Mouse (Mus musculus): ENCODE results near the gene Ablim2. TPM values are rescaled to one million over a fixed set of nuclear protein-coding genes. Genes with fewer than 3 reads are reported as not detected.

Gene Ablim2
- total RNA-seq, 2 experiments from 2014 or later = 40.7 to 42.5 TPM

GRCm38 (mm10) chr5:35725840-35726239 lies 31.8 kb upstream of the Ablim2 start:
- peak overlapping the region; percentile 69; the same call in 1 of the 2 replicates for H3K4me3 ChIP-seq
- TF ChIP-seq CTCF (IDR thresholded peaks at IDR 0.05) = no peak
- no peak for DNase-seq
- H3K27ac ChIP-seq = no peak overlapping the region
- intact Hi-C loops (cut with DNase I) = no loop called here

- Histone ChIP-seq H3K4me3 (peak overlapping the region; percentile 69), H3K27ac (peak overlapping the region; percentile 80)
- no peak for DNase-seq
- peak; percentile 48 for TF ChIP-seq CTCF (IDR thresholded peaks at IDR 0.05)
- intact Hi-C loops (cut with DNase I) = no loop called here
Measured at GRCm38 (mm10) chr5:35727447-35727846, 30.2 kb upstream of the Ablim2 start.

- intact Hi-C loops (cut with DNase I) = no loop called here
- Histone ChIP-seq H3K4me3 (peak overlapping the region; percentile 69), H3K27ac (peak overlapping the region; percentile 80)
- no peak for TF ChIP-seq CTCF (IDR thresholded peaks at IDR 0.05)
- DNase-seq = no peak
Measured at GRCm38 (mm10) chr5:35728344-35728956, 29.2 kb upstream of the Ablim2 start.

GRCm38 (mm10) chr5:35728957-35729460 lies 28.7 kb upstream of the Ablim2 start:
- DNase-seq = peak; percentile 68
- intact Hi-C loops (cut with DNase I) = no loop called here
- no peak for TF ChIP-seq CTCF (IDR thresholded peaks at IDR 0.05)
- Histone ChIP-seq H3K4me3 (peak overlapping the region; percentile 69), H3K27ac (peak overlapping the region; percentile 80)

GRCm38 (mm10) chr5:35729844-35730243 lies 27.8 kb upstream of the Ablim2 start:
- Histone ChIP-seq H3K4me3 (no peak overlapping the region), H3K27ac (peak overlapping the region; percentile 80)
- peak; percentile 53 for DNase-seq
- intact Hi-C loops (cut with DNase I) = no loop called here
- no peak for TF ChIP-seq CTCF (IDR thresholded peaks at IDR 0.05)

- no peak overlapping the region for H3K4me3 ChIP-seq
- intact Hi-C loops (cut with DNase I) = no loop called here
- no peak for TF ChIP-seq CTCF (IDR thresholded peaks at IDR 0.05)
- H3K27ac ChIP-seq = peak overlapping the region; percentile 69
- no peak for DNase-seq
Measured at GRCm38 (mm10) chr5:35730552-35730951, 27.1 kb upstream of the Ablim2 start.

- H3K4me3 ChIP-seq = no peak overlapping the region
- no peak for DNase-seq
- intact Hi-C loops (cut with DNase I) = no loop called here
- peak overlapping the region; percentile 69 for H3K27ac ChIP-seq
- no peak for TF ChIP-seq CTCF (IDR thresholded peaks at IDR 0.05)
Measured at GRCm38 (mm10) chr5:35731006-35731405, 26.7 kb upstream of the Ablim2 start.

GRCm38 (mm10) chr5:35733523-35733922 lies 24.2 kb upstream of the Ablim2 start:
- no peak for TF ChIP-seq CTCF (IDR thresholded peaks at IDR 0.05)
- no peak overlapping the region for H3K27ac ChIP-seq
- intact Hi-C loops (cut with DNase I) = no loop called here

GRCm38 (mm10) chr5:35737231-35737901 lies 20.3 kb upstream of the Ablim2 start:
- Histone ChIP-seq H3K27ac (no peak overlapping the region), H3K4me3 (no peak overlapping the region)
- intact Hi-C loops (cut with DNase I) = no loop called here
- TF ChIP-seq CTCF (IDR thresholded peaks at IDR 0.05) = no peak
- DNase-seq = peak; percentile 68

More at GRCm38 (mm10) chr5:35733523-35733922, 24.2 kb upstream of the Ablim2 start:
- H3K4me3 ChIP-seq = no peak overlapping the region
- DNase-seq = no peak

- TF ChIP-seq CTCF (IDR thresholded peaks at IDR 0.05) = no peak
- no peak for DNase-seq
- intact Hi-C loops (cut with DNase I) = no loop called here
- H3K4me3 ChIP-seq = no peak overlapping the region
- no peak overlapping the region for H3K27ac ChIP-seq
Measured at GRCm38 (mm10) chr5:35739005-35739404, 18.7 kb upstream of the Ablim2 start.

- no peak within 1 kb of the TSS; the same call in 1 of the 2 replicates for H3K27ac ChIP-seq
- TF ChIP-seq CTCF (IDR thresholded peaks at IDR 0.05) = no peak
- DNase-seq = no peak
- intact Hi-C loops (cut with DNase I) = loop anchor here (10.0 kb wide), 1 partner anchor 235 kb away; no protein-coding TSS in a partner anchor
- H3K4me3 ChIP-seq = no peak within 1 kb of the TSS
Measured at GRCm38 (mm10) chr5:35739536-35740278, 18.0 kb upstream of the Ablim2 start, which contains the start of gene Sh3tc1. Gene Sh3tc1 (minus strand): TSS chr5:35739987.

- no peak for TF ChIP-seq CTCF (IDR thresholded peaks at IDR 0.05)
- DNase-seq = no peak
- H3K4me3 ChIP-seq = no peak overlapping the region
- no peak overlapping the region; the same call in 1 of the 2 replicates for H3K27ac ChIP-seq
- intact Hi-C loops (cut with DNase I) = loop anchor here (10.0 kb wide), 1 partner anchor 234 kb away; no protein-coding TSS in a partner anchor
Measured at GRCm38 (mm10) chr5:35740716-35741115, 17.0 kb upstream of the Ablim2 start.
